Mouse (Mus musculus): ENCODE data around the gene Tusc2. TPM values are rescaled to one million over a fixed set of nuclear protein-coding genes. Genes with fewer than 3 reads are reported as not detected.

The Tusc2 gene
- polyA plus RNA-seq, 1 experiment from 2014 or later = 93.3 TPM

DNA sequence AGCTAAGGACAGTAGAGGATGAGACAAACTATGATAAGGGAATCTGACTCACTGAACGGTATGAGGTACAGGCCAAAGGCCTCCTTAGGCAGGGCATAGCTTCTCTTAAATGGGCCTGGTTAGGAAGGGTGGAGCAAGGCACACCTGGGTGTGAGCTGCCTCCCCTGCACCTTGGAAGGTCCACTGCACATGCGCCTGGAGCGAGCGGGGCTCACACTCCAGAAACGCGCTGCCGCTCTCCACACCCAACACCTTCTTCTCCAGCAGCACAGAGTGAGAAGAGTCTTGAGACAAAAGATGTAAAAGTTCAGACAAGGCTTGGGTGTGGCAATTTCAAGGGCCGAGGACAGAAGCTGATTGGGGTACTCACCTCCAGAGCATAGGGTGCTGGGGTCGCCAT, 36.4 kb downstream of the Tusc2 start:
- no peak overlapping the region for H3K4me3 ChIP-seq
- WGBS = 89% methylated on average over 9 of the region's 9 CpGs
- no peak overlapping the region for H3K27ac ChIP-seq
- H3K9ac ChIP-seq = no peak overlapping the region
- no peaks in the 10 kb centered on the region; the same call in 1 of the 2 replicates for H3K36me3 ChIP-seq
- no peaks in the 10 kb centered on the region for H3K27me3 ChIP-seq (replicated peaks)
- H3K9me3 ChIP-seq = no peaks in the 10 kb centered on the region
- H3K4me2 ChIP-seq (replicated peaks) = no peak overlapping the region
- peaks cover 6% of the 10 kb centered on the region for H3K4me1 ChIP-seq
- ATAC-seq (ENCODE audit: low FRiP score, low read depth) = no peak

- Histone ChIP-seq H3K36me3 (no peaks in the 10 kb centered on the region), H3K4me3 (no peak overlapping the region), H3K27me3 (replicated peaks) (no peaks in the 10 kb centered on the region), H3K9me3 (no peaks in the 10 kb centered on the region), H3K4me2 (replicated peaks) (no peak overlapping the region), H3K4me1 (peaks cover 10% of the 10 kb centered on the region), H3K9ac (no peak overlapping the region), H3K27ac (no peak overlapping the region)
- 71% methylated on average over 14 of the region's 14 CpGs for WGBS
- ATAC-seq (ENCODE audit: low FRiP score, low read depth) = no peak
These were observed 36.8 kb downstream of the Tusc2 start for GRCm38 (mm10) chr9:107599842-107600241.

DNA sequence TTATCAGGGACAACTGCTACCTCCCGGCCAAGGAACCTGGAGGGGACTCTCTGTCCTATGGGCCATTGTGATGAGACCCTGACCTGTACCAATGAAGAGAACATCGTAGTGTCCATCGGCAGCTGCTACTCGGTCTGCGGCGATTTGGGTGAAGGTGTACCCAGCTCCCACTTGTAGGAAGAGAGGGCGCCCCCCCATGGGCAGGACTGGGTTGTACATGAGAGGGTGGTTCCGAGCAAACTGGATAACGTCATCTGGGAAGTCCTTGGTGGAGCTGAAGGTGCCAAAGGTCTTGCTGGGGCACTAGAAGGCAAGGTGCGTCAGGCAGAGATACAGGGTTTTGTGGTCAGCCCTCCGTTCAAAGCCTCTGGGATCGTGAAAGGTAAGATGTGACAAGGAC, 37.7 kb downstream of the Tusc2 start:
- 81% methylated on average over 12 of the region's 12 CpGs for WGBS
- Histone ChIP-seq H3K9me3 (no peaks in the 10 kb centered on the region), H3K36me3 (no peaks in the 10 kb centered on the region), H3K9ac (no peak overlapping the region), H3K4me3 (no peak overlapping the region), H3K27ac (no peak overlapping the region), H3K4me2 (replicated peaks) (no peak overlapping the region), H3K27me3 (replicated peaks) (no peaks in the 10 kb centered on the region), H3K4me1 (peaks cover 15% of the 10 kb centered on the region)
- ATAC-seq (ENCODE audit: low FRiP score, low read depth) = no peak

DNA sequence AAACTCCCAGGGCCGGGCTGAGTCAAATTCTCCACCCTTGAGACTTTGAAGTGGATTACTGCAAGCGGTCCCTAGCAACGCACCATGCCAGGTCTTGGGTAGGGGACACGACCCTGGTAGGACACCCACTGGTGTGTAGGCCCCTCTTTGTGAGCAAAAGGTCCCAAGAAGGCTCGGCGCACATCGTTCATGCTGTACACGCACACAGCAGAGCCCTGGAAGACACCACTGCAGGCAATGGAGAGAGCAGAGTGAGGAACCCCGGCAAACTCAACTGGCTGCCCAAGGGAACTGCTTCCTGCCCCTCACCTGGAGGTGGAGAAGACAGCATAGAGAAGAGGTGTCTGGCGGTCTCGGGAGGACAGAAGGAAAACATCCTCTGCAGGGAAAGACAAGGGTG, 38.2 kb downstream of the Tusc2 start:
- 85% methylated on average over 11 of the region's 11 CpGs for WGBS
- ATAC-seq (ENCODE audit: low FRiP score, low read depth) = no peak
- H3K27ac ChIP-seq = no peak overlapping the region

GRCm38 (mm10) chr9:107602068-107602648, 39.1 kb downstream of the Tusc2 start:
- 14% methylated on average over 10 of the region's 10 CpGs for WGBS
- peak; percentile 67; the same call in 1 of the 2 replicates for ATAC-seq (ENCODE audit: low FRiP score, low read depth)
- Histone ChIP-seq H3K4me1 (peaks cover 24% of the 10 kb centered on the region), H3K27ac (no peak overlapping the region), H3K9ac (no peak overlapping the region), H3K4me2 (replicated peaks) (no peak overlapping the region), H3K9me3 (no peaks in the 10 kb centered on the region), H3K4me3 (no peak overlapping the region), H3K27me3 (replicated peaks) (no peaks in the 10 kb centered on the region), H3K36me3 (no peaks in the 10 kb centered on the region)

More for the DNA sequence above, 38.2 kb downstream of the Tusc2 start:
- H3K9ac ChIP-seq = no peak overlapping the region
- H3K4me1 ChIP-seq = peaks cover 16% of the 10 kb centered on the region
- no peaks in the 10 kb centered on the region for H3K36me3 ChIP-seq
- H3K9me3 ChIP-seq = no peaks in the 10 kb centered on the region
- H3K4me2 ChIP-seq (replicated peaks) = no peak overlapping the region
- no peaks in the 10 kb centered on the region for H3K27me3 ChIP-seq (replicated peaks)
- no peak overlapping the region for H3K4me3 ChIP-seq

GRCm38 (mm10) chr9:107603251-107603650, 40.2 kb downstream of the Tusc2 start:
- H3K4me1 ChIP-seq = peaks cover 35% of the 10 kb centered on the region
- H3K27ac ChIP-seq = no peak overlapping the region
- H3K4me2 ChIP-seq (replicated peaks) = no peak overlapping the region
- H3K9me3 ChIP-seq = no peaks in the 10 kb centered on the region
- H3K36me3 ChIP-seq = no peaks in the 10 kb centered on the region
- H3K27me3 ChIP-seq (replicated peaks) = no peaks in the 10 kb centered on the region
- no peak for ATAC-seq (ENCODE audit: low FRiP score, low read depth)
- WGBS = 82% methylated on average over 6 of the region's 6 CpGs
- no peak overlapping the region for H3K4me3 ChIP-seq
- H3K9ac ChIP-seq = no peak overlapping the region

DNA sequence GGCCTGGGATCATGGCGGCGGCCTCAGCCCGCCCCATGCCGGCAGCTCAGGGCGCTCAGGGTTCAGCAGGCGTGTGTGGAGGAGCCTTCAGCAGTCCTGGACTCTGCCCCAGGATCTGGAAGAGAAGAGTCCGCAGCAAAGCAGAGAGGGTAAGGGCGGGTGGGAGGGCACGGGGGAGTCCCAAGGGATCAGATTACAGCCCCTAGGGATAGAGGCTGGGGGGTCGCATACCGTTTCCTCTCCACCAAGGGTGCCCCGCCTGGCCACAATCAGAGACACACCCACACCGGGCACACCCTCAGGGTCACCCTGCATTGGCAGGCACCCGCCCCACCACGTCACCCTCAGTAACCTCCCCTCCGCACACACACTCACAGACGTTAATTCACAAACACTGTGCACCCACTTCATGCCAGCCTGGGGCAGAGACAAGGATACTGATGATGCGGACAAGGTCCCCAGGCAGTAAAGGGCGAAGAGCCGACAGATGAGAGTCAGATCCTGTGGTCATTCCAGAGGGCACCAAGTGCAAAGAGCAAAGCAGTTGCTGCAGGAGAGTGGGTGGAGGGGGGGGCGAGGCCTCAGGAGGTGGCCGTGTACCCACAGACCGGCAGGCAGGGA, 42.1 kb downstream of the Tusc2 start:
- ATAC-seq (ENCODE audit: low FRiP score, low read depth) = no peak
- Histone ChIP-seq H3K4me2 (replicated peaks) (peak overlapping the region; percentile 47), H3K4me1 (peaks cover 53% of the 10 kb centered on the region), H3K27me3 (replicated peaks) (no peaks in the 10 kb centered on the region), H3K9me3 (no peaks in the 10 kb centered on the region), H3K4me3 (no peak overlapping the region), H3K27ac (no peak overlapping the region), H3K9ac (peak overlapping the region; percentile 33; the same call in 1 of the 2 replicates), H3K36me3 (no peaks in the 10 kb centered on the region)
- WGBS = 40% methylated on average over 23 of the region's 23 CpGs

- 9% methylated on average over 9 of the region's 9 CpGs for WGBS
- no peak overlapping the region for H3K27ac ChIP-seq
- no peaks in the 10 kb centered on the region for H3K36me3 ChIP-seq
- H3K9me3 ChIP-seq = no peaks in the 10 kb centered on the region
- no peak overlapping the region for H3K4me3 ChIP-seq
- peak overlapping the region; percentile 25; the same call in 1 of the 2 replicates for H3K4me2 ChIP-seq (replicated peaks)
- ATAC-seq (ENCODE audit: low FRiP score, low read depth) = no peak
- H3K27me3 ChIP-seq (replicated peaks) = no peaks in the 10 kb centered on the region
- H3K9ac ChIP-seq = no peak overlapping the region
- peaks cover 57% of the 10 kb centered on the region for H3K4me1 ChIP-seq
These were observed 43.5 kb downstream of the Tusc2 start for GRCm38 (mm10) chr9:107606591-107606990.

DNA sequence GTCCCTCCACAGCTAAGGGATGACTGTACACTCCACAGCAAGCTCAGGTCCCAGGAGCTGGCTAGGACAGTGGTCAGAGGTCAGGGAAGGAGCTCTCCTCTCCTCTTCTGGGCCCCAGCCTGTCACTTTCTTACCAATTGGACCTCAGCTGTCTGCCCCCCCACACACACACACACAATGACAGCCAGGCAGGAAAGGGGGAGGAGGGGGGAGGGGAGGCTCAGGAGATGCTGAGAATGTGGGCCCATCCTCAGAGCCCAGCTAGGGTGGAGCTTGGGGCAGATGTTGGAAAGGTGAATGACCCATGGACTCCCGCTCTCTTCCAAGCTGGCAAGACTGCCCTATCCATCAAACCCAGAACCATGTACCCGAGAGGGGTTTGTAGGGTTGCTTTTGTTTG, 44.0 kb downstream of the Tusc2 start:
- peak overlapping the region; percentile 25; the same call in 1 of the 2 replicates for H3K4me2 ChIP-seq (replicated peaks)
- no peaks in the 10 kb centered on the region for H3K27me3 ChIP-seq (replicated peaks)
- no peaks in the 10 kb centered on the region for H3K9me3 ChIP-seq
- no peak overlapping the region for H3K27ac ChIP-seq
- no peak overlapping the region for H3K4me3 ChIP-seq
- 59% methylated on average over 2 of the region's 2 CpGs for WGBS
- H3K4me1 ChIP-seq = peaks cover 62% of the 10 kb centered on the region
- H3K36me3 ChIP-seq = no peaks in the 10 kb centered on the region
- no peak for ATAC-seq (ENCODE audit: low FRiP score, low read depth)
- no peak overlapping the region for H3K9ac ChIP-seq

DNA sequence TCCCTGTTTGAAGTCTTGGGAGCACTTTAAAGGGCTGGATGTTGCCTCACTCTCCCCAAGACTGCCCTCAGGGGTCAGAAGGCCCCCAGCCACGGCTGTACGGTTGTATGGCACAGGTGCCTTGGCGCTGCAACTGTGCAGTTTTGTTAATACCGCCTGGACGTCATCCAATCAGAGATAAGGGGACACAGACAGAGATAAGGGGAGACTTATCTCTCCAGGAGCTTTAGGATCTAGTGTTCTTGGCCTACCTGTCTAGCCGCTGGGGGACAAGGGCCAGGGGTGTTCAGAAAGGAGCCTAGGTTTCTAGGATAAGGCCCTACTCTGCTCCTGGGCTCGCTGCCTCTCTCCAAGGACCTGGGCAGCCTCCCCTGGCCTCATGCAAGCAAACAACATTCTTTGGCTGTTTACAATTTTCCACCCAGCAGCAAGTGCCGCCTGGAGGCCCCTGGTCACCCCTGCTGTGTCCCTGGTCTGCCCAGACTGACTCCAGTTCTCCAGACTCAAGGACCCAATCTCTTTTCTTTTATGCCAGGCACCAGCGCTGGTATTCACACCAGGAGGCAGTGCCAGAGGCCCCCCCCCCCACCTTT, 44.7 kb downstream of the Tusc2 start:
- Histone ChIP-seq H3K27ac (no peak overlapping the region), H3K9ac (no peak overlapping the region), H3K27me3 (replicated peaks) (no peaks in the 10 kb centered on the region), H3K4me1 (peaks cover 66% of the 10 kb centered on the region), H3K4me3 (no peak overlapping the region), H3K36me3 (no peaks in the 10 kb centered on the region), H3K4me2 (replicated peaks) (0 out of 2 replicates have a peak overlapping the region, but pooled peaks have one; percentile 3), H3K9me3 (no peaks in the 10 kb centered on the region)
- WGBS = 60% methylated on average over 9 of the region's 9 CpGs
- ATAC-seq (ENCODE audit: low FRiP score, low read depth) = no peak

GRCm38 (mm10) chr9:107608741-107609432, 45.8 kb downstream of the Tusc2 start, which contains the start of gene Sema3b:
TSS of gene Sema3b (minus strand) at chr9:107609229.
- Histone ChIP-seq H3K4me1 (peaks cover 65% of the 10 kb centered on the region), H3K4me2 (replicated peaks) (0 out of 2 replicates have a peak within 1 kb of the TSS, but pooled peaks have one; percentile 3), H3K27ac (no peak within 1 kb of the TSS), H3K9me3 (no peaks in the 10 kb centered on the region), H3K4me3 (no peak within 1 kb of the TSS), H3K27me3 (replicated peaks) (no peaks in the 10 kb centered on the region), H3K36me3 (peaks cover 3% of the 10 kb centered on the region; the same call in 1 of the 2 replicates), H3K9ac (no peak within 1 kb of the TSS)
- no peak for ATAC-seq (ENCODE audit: low FRiP score, low read depth)
- 36% methylated on average over 12 of the region's 12 CpGs for WGBS

- no peak for ATAC-seq (ENCODE audit: low FRiP score, low read depth)
- no peak overlapping the region for H3K4me2 ChIP-seq (replicated peaks)
- H3K27me3 ChIP-seq (replicated peaks) = no peaks in the 10 kb centered on the region
- H3K4me3 ChIP-seq = no peak overlapping the region
- 67% methylated on average over 4 of the region's 4 CpGs for WGBS
- H3K27ac ChIP-seq = no peak overlapping the region
- H3K4me1 ChIP-seq = peaks cover 60% of the 10 kb centered on the region
- peaks cover 7% of the 10 kb centered on the region for H3K36me3 ChIP-seq
- H3K9ac ChIP-seq = no peak overlapping the region
- no peaks in the 10 kb centered on the region for H3K9me3 ChIP-seq
These were observed 46.4 kb downstream of the Tusc2 start for GRCm38 (mm10) chr9:107609433-107609830.

Measured in neural tube, embryonic 12.5 days (tissue).